Mouse (Mus musculus) mesoderm, embryonic 11.5 days (tissue): ENCODE measurements around the gene Evi2a.

Experiments
- DNase-seq: peaks from one replicate; pipeline ENCODE4 v3.0.0-alpha.2; 2012; ENCODE audit warnings: low read depth, low spot score

Evi2a gene

DNA sequence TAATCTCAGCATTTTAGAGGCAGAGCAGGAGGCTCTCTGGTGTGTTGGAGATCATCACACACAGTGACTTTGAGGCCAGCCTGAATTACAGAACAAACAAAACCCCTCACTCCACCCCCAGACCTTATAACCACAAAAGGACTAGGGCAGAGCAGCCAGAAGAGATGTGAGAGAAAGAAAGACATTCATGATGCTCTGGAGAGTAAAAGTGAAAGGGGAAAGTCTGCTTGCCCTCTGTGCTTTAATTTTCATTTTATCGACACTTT lies 6.2 kb downstream of the Evi2a start:
- DNase-seq: no peak

DNA sequence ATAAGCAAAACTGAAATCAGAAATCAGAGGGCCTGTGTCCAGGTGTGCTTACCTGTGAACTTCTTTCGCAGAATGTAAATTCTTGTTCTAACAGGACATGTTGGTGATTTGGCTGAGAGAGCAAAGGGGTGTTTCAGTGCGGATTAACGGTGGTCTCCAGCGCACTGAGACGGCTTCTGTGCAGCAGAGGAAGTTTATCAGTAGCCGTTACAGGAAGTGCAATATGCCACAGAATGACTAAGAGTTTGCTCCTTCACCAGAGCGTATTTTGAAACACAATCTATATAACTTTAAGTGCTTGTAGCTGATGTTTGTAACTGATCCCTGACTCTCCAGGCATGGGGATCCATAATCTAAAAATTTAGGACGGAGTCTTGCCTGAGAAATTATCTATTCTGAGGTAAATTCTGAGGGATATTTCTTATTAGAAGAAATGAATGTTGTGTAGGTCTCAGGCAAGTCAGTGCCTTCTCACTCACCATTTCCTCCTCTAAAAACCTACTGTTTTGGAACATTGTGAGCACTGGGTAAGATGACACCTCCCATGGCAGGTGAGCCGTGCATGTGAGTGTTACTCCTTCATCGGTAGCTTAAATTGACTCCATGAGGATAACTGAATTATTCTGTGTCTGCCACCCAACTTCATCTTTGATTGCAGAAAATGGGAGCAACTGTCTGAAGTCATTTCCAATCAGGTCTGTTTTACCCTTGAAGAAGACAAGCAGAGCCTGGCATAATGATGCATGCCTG lies 6.7 kb downstream of the Evi2a start, which contains the start of gene Evi2b:
Evi2b (minus strand) TSS at position 203 of the 750 bp plus-strand sequence.
- DNase-seq: no peak

DNA sequence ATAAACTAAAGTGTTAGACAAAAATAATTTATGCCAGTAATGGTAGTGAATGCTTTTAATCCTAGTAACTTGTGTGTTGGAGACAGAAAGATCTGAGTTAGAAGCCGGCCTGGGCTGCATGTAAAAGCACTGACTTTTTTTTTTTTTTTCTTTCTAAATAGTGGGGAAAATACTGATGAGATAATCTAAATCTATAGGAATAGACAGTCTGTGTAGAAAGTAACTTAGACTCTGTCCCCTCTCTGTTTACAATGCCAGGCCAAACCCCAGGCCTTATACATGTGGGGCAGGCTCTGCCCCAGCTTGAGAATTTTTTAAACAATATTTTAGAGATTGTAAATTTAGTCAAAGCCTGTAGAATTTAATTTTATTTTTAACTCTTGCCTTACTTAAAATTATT lies 7.5 kb downstream of the Evi2a start:
- DNase-seq: no peak

DNA sequence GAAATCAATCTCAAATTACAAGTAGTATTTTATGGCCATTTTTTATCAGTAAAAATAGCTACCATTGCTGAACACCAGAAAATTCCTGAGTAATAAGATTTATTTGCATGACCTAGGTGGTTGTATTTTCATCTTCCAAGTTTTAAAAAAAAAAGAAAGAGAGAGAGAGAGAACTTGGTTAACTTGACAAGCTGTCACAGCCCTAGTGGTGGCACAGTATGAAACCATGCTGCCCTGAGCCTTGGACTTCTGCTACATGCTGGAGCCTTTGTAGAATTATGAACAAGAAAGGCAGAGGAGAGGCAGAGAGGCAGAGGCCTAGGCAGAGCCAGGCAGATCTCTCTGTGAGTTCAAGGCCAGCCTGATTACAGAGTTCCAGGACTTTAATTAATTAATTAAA lies 8.5 kb downstream of the Evi2a start:
- DNase-seq: no peak

DNA sequence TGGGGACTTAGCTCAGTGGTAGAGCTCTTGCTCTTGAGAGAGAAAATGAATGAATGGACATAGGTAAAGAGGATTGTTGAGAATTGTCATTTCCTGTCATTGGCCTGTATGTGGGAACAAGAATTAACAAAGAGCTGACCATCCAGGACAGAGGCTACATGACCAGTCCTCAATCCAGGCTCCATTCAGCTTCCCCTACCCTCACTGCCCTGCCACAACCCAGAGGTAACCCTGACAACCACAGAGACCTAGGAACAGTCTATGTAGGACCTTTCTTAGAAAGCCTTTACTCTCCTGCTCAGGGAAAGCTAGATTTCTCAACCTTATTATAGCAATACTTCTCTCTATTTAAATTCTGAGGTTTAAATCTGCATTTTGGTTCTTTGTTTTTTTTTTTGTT lies 9.6 kb downstream of the Evi2a start:
- no peak for DNase-seq

DNA sequence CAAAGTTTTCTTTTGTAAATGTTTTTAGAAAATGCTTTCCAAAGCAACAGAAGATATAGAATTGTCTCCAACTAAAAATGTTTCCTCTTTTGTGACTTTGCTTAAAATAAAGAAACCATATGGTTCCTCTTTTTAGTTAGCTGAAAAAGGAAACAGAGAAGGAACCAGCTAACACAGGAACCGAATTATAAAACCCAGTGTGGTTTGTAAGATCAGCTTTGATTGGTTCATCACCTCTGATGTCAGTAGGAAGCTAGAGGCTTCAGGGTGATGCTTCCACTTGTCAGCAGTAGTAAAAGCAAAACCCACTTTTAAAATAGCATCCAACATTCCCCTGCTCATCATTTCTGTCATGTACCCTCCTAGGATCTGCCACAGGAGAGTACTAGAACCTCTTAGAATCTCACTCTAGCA lies 10.5 kb downstream of the Evi2a start:
- no peak for DNase-seq

DNA sequence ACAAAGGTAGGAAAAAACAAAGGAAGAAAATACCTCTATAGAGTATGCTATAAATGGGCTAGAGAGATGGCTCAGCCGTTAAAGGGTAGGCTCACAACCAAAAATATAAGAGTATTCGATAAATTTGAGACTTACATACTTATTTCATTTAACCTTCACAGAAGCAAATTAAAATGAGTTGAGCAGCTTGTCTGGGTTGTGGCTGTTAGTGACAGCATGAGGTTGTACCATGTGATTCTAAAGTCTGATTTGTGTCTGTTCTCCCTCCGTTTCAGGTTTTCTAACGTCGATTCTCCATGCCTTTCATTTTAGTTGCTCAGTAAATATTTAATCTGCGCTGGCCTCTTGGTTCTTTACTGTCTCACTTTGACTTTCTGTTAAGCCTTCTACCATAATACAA lies 11.1 kb downstream of the Evi2a start:
- DNase-seq: no peak

DNA sequence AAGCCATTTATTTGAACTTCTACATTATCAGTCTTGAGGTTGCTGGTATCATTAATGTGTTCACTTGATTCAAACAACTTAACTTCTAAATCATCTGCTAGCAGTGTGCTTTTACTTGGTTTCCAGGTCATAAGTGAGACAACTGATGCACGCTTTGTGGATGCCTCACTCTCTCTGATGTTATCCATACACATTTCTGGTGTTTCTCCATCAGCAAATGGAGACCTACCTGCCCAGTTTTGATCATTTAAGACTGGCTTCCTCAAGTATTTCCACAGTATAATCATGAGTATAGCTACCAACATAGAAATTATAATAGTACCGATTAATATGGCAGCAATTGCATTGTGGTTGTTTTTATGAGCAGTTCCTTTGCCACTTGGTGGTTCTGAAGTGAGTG lies 14.6 kb downstream of the Evi2a start:
- no peak for DNase-seq

DNA sequence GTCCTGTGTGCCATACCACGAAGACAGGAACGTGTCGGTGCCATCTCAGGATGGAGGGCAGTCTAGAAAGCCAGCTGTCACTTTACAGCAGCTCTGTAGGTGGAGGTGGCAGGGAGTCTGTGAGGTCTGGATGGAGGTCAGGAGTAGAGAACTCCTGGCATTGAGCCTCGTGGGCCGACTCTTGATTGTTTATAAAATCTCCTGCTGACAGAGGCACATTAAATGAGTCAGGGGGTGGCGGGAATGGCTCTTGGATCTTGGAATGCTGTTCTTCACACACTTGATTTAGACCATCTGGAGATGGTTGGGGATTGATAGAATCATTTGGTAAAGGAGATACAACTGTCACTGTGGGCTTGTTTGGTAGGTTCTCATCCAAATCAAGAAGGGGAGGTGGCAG lies 15.1 kb downstream of the Evi2a start:
- DNase-seq: no peak

DNA sequence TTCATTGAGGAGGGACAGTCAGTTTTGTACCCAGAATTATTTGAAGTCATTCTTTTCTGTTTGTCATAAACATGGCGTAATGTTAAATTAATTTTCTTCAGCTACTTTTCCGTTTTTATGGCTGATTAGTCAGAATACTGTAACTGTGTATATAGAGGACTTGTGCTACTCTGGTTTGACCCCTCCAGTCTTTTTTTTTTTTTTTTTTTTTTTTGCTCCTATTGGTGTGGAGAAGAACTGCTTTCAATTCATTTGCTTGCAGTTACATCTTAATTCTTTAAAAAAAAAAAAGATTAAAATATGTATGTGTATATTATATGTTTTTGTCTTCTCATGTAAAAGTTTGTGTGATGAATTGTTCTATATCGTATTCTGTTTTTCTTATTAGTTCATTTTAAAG lies 18.4 kb downstream of the Evi2a start:
- DNase-seq: no peak

DNA sequence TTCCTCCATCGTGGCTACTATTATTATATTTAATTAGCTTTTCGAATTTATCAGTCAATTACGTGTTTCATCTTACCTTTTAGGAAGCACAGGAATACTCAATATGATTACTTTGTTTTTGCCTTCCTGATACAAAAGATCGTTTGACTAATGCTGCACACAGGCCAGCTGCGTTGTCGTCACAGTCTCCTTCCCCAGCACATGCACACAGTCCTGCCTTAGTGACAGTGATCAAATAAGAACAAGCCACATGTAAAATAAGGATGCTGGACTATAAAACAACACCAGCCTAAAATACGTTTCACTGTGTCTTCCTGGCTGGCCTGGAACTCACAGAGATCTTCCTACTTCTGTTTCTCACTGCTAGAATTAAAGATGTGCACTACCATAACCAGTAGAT lies 25.9 kb downstream of the Evi2a start:
- DNase-seq: no peak

DNA sequence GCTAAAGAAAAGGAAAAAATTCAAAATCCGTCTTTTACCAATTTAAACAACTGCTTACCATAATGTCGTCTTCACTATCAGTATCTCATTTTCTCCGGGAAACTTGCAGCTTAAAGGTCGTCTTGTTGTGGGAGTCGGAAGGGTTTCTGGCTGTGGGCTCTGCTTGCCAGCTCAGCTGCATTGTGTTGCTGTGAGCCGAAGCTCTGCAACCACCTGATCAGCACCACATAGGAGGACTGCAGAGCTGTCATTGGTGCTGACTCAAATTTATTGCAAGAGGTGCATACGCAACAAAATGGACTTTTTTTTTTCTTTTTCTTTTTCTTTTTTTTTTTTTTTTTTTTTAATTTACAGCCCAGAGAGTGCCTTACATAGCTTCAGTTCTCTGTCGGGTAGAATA lies 26.6 kb downstream of the Evi2a start, which contains the start of gene Omg:
Omg (minus strand) TSS at position 240 of the 400 bp plus-strand sequence.
- DNase-seq: no peak

DNA sequence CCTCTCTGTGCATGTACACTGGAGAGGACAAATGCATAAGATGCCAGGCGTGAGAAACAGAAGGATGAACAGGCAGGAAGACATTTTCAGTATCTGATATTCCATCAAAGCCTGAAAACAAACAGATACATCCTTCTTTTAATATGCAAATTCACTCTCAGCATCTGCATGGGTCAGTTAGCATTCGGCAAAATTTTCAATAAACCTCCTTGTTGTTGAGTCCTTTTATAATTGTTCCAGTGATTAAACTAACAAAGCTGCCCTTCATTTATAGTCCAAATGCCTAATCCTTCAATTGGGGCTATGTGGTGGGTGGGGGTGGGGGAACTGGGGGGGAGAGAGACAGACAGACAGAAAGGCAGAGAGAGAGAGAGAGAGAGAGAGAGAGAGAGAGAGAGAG lies 27.5 kb downstream of the Evi2a start:
- no peak for DNase-seq

DNA sequence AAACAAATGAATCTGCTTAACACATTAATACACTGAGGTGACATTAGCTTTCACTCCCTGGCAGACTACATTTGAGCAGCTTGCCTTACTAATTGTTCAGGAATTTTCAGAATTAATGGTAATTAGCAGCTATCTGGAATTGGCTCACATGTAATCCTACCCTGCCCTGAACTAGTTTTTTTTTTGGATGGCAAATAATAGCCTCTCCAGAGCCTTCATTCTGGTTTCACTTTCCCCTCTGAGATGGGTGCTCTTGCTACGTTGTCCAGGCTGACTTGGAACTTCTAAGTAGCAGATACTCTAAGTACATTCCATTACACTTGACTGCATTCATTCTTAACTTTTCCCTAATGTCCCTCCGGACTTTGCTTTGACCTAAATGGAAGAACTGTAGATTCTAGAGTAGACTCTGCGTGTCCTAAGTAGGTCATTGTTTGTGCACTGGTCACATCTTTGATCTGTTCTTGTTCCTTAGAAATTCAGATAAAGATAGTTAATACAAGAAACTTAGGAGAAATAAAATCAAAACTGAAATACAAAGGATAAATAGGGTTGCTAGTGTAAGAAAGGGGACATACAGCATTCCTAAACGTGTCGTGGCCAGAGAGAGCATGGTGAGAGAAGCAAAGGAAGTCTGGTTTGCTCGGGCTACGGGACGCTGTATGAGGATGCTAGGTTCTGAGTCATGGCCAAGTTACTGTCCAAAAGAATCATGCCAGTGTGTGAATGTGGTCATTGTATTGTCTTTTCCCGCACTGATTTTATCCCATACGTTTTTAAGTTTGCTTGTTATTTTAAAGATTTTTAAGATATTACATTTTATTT lies 35.2 kb downstream of the Evi2a start:
- DNase-seq: no peak

DNA sequence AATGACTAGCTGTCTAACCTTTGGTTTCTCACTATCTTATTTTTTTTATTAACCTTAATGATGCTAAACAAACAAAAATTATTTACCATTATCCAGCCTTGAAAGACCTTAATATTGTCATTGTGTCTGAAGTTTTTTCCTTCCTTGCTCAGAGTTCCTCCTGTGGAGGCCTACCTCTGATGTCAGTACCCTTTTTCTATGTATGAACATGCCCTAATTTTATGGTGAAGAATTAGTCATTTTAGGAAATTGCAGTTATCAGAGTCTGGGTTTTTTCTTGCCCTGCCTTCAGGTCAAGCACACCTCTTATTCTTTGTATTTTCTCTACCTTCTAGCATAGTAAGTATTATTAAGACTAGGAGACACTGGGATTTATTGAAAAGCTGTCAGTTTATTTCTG lies 45.7 kb downstream of the Evi2a start:
- DNase-seq: no peak

DNA sequence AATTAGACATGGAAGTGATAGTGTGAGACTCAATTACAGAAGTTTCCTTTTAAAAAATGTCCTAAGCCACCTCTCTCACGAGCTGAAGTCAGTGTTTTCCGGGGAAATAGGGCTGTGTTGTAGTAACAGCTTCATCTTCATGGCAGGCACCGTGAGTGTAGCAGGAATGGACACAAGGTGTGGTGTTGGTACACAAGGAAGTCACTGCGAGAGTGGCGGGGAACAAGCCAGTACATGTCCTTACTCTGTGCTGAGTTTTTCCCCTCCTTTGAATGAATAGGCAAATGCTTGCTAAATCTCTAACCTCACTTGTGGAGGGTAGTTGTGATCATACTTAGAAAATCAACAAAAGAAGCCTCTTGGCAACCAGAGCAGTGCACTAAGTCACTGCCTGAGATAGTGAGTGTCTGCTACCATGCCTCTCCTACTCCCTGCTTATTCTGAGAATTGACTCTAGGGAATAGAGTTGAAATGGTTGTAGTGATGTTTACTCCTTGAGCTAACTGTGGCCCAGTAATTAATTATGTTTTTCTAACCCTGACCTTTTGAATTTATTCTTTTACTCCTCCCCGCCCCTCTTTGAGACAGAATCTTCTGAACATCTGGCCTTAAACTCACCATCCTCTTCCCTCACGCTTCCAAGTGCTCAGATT lies 46.4 kb downstream of the Evi2a start:
- DNase-seq: no peak

DNA sequence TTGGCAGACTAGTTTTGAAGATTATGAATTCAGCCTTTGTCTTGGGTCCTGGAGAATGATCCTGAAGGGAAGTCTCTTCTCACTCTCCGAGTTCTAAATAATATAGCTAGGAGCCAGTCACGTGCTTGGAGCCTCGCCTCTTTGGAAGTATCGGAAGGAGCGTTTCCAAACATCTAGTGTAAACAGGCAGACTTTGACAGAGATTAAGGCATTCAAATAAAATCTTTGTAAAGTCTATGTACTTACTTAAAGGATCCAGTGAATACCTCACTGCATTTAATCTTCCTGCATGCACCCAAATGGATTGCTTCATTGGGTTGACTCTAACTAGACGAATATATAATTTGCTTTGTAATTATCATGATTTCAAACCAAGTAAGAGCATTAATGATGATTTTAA lies 47.0 kb downstream of the Evi2a start:
- DNase-seq: no peak
